Mouse (Mus musculus) small intestine, adult 2 months (tissue): Measurements from ENCODE around the gene Mfsd10.

ENCODE experiments used
- CTCF ChIP-seq: fragments of 200-500 bp; IDR thresholded peaks from 2 replicates; pipeline ENCODE4 v1.5.1; 2012; ENCODE audit warnings: low read depth, mild to moderate bottlenecking, control low read depth, inconsistent platforms, low read length, moderate library complexity, mixed read lengths; ENCODE audit not compliant: insufficient replicate concordance, insufficient read length; ENCODE audit errors: extremely low read depth
- POLR2A ChIP-seq: fragments of 200-500 bp; IDR thresholded peaks from 2 replicates; pipeline ENCODE4 v1.6.1; 2012; ENCODE audit warnings: low read depth, mild to moderate bottlenecking, control low read depth, inconsistent platforms, low read length, moderate library complexity

DNA sequence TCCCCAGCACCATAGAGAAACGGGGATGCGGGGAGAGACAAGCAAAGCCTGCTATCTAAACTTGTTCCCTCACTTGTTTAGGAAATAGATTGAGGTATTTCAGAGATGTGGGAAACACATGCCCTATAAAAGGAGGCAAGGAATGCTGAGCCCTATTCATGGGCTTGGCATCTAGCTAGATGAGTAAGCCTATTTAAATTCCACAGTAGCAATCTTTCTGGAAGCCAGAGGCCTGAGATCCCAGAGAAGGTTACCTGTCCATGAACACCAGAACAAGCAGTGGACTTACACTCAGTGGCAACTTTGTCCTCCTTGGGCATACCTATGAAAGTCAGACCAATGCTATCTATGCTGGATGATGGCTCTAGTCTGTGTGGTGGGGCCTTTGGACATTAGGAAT, 26.2 kb upstream of the Mfsd10 start:
- no peak for TF ChIP-seq CTCF
- TF ChIP-seq POLR2A: no peak
